Mouse (Mus musculus) neural tube, embryonic 12.5 days (tissue): ENCODE measurements around the gene Map1lc3a. TPM values are rescaled to one million over a fixed set of nuclear protein-coding genes. Genes with fewer than 3 reads are reported as not detected.

Experiments used
- ATAC-seq: fragments of 200-750 bp; cut with Nextera tagmentation; 2 replicates; pipeline ENCODE4 v1.8.0; 2017; ENCODE audit warnings: low read depth, mild to moderate bottlenecking, moderate TSS enrichment, moderate library complexity; ENCODE audit not compliant: low FRiP score
- H3K27ac ChIP-seq: fragments of 300-500 bp; sonication (generic); 2 replicates; pipeline ENCODE4 v1.5.1; 2016
- H3K27me3 ChIP-seq: fragments of 300-500 bp; sonication (generic); replicated peaks from 2 replicates; pipeline ENCODE4 v1.6.1; 2016; ENCODE audit warnings: mild to moderate bottlenecking
- H3K36me3 ChIP-seq: fragments of 300-500 bp; sonication (generic); 2 replicates; pipeline ENCODE4 v1.6.1; 2016; ENCODE audit warnings: mild to moderate bottlenecking
- H3K4me1 ChIP-seq: fragments of 300-500 bp; sonication (generic); 2 replicates; pipeline ENCODE4 v1.6.1; 2016
- H3K4me2 ChIP-seq: fragments of 300-500 bp; sonication (generic); replicated peaks from 2 replicates; pipeline ENCODE4 v1.6.1; 2016; ENCODE audit warnings: mild to moderate bottlenecking
- H3K4me3 ChIP-seq: fragments of 300-500 bp; sonication (generic); 2 replicates; pipeline ENCODE4 v1.5.1; 2016
- H3K9ac ChIP-seq: fragments of 300-500 bp; sonication (generic); 2 replicates; pipeline ENCODE4 v1.6.1; 2016; ENCODE audit warnings: mild to moderate bottlenecking
- H3K9me3 ChIP-seq: fragments of 300-500 bp; sonication (generic); 2 replicates; pipeline ENCODE4 v1.6.1; 2016; ENCODE audit warnings: mild to moderate bottlenecking
- WGBS: fragments of 180-500 bp; shearing (Covaris S2); methylation state at CpG from one replicate; pipeline ENCODE4 v1.1.7; 2016; 5-methylcytosine and 5-hydroxymethylcytosine counted together
- polyA plus RNA-seq: library from polyadenylated mRNA; unstranded; fragments of >200 nt; fragmentation: Nextera tagmentation; extraction: Ambion mirVana; gene quantifications from 2 replicates; pipeline ENCODE4 v1.2.1, GENCODE M21; 2016

The Map1lc3a gene
- polyA plus RNA-seq, 1 experiment from 2014 or later: 275 TPM

DNA sequence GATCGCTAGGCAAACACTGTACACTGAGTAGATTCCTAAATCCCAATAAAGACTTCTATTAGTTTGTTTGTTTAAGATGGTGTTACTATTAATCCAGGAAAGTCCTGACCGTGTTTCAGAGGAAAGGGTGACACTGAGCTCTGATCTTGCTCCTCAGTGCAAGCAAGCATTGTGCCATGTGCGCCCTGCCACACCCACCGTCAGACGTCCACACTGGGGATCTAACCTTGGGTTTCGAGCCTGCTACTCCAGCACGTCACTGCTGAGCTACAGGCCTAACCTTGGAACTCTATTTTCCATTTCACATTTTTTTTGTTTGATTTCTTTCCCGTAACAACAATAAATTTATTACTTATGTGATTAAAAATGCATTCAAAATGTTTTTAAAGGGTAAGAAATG lies 14.0 kb downstream of the Map1lc3a start:
- peaks cover 44% of the 10 kb centered on the region for H3K36me3 ChIP-seq
- ATAC-seq: no peak
- no peaks in the 10 kb centered on the region for H3K27me3 ChIP-seq
- H3K27ac ChIP-seq: no peak overlapping the region
- H3K9ac ChIP-seq: no peak overlapping the region
- no peaks in the 10 kb centered on the region for H3K9me3 ChIP-seq
- no peak overlapping the region for H3K4me2 ChIP-seq
- 93% methylated on average over 8 of the region's 8 CpGs for WGBS
- no peak overlapping the region for H3K4me3 ChIP-seq
- no peaks in the 10 kb centered on the region for H3K4me1 ChIP-seq

DNA sequence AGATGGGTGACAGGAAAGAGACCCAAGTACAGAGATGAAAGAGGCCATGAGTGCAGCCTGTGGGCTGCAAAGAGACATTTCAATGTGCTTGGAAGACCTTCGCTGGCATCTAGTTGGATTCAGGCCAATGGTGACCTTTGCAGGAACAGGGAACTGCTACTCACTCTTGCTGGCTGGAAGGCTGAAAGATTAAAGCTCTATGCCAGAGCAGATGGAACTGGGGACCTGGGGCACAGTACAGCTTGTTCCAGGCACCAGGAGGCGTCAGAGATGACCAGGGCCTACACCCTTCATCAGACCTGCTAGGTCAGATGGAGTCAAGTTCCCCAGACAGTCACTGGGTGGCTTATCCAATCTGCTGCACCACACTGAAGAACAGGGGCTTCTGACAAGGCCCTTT lies 17.3 kb downstream of the Map1lc3a start:
- Histone ChIP-seq H3K9ac (no peak overlapping the region), H3K36me3 (peaks cover 72% of the 10 kb centered on the region), H3K9me3 (no peaks in the 10 kb centered on the region), H3K4me1 (no peaks in the 10 kb centered on the region), H3K27ac (no peak overlapping the region), H3K4me2 (no peak overlapping the region), H3K4me3 (no peak overlapping the region), H3K27me3 (no peaks in the 10 kb centered on the region)
- no peak for ATAC-seq
- 93% methylated on average over 2 of the region's 2 CpGs for whole genome bisulfite sequencing

DNA sequence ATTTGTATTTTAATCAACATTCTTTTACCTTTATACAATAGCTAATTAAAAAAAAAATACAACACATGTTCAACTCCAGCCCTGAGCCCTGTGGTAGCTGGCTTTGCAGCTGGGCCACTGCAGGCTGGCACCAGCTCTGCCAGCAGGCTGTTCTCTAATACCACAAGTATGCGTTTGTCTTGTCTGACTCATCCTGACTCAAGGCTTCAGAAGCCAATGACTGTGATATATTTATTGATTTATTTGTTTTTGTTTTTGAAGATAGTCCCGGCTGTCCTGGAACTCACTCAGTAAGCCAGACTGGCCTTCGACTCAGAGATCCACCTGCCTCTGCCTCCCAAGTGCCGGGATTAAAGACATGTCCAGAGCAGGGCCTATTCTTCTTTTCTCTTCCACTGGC lies 17.8 kb downstream of the Map1lc3a start:
- Histone ChIP-seq H3K27me3 (no peaks in the 10 kb centered on the region), H3K9me3 (no peaks in the 10 kb centered on the region), H3K27ac (no peak overlapping the region), H3K4me1 (no peaks in the 10 kb centered on the region), H3K4me2 (no peak overlapping the region), H3K36me3 (peaks cover 74% of the 10 kb centered on the region), H3K4me3 (no peak overlapping the region), H3K9ac (no peak overlapping the region)
- WGBS: 97% methylated on average over 4 of the region's 4 CpGs
- ATAC-seq: no peak

DNA sequence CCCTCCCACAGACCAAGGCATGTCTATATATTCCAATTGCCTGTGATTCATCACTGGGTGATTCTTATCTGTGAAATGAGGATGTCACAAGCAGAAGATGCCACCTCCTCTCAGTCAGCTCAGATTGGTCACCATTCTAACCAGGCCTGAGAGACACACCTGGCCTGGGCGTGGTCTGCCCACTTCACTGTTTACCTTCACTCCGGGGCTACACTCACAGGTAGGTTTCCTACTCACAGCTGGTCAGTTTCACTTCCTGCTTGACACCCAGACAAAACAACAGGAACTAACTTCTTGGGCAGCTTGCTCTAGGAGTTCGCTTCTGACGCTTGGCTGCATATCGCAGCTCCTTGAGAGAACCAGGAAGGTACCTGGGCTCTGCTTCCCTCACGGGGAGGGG lies 19.4 kb downstream of the Map1lc3a start:
- H3K9ac ChIP-seq: no peak overlapping the region
- H3K4me1 ChIP-seq: no peaks in the 10 kb centered on the region
- no peak overlapping the region for H3K4me2 ChIP-seq
- no peak for ATAC-seq
- no peak overlapping the region for H3K4me3 ChIP-seq
- peaks cover 77% of the 10 kb centered on the region for H3K36me3 ChIP-seq
- no peak overlapping the region for H3K27ac ChIP-seq
- WGBS: 96% methylated on average over 6 of the region's 6 CpGs
- no peaks in the 10 kb centered on the region for H3K27me3 ChIP-seq
- no peaks in the 10 kb centered on the region for H3K9me3 ChIP-seq

DNA sequence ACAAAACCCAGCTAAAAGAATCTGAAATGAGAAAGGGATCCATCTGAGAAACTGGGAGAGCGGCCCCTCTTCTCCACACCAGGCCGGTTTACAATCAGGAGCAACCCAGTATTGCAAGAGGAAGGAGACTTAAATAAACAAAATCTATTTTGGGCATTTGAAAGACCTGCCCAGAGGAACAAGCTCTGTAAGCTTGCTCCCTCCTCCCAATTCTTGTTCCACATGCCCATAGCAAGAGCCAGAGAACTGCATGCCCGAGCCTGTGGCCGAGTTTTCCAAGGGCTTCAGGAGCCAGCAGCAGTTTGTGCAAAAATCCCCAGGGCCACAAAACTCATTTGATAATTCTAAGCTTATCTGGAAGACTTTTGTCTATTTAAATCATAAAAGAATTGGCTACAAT lies 23.5 kb downstream of the Map1lc3a start:
- H3K4me3 ChIP-seq: no peak overlapping the region
- no peaks in the 10 kb centered on the region for H3K27me3 ChIP-seq
- H3K27ac ChIP-seq: no peak overlapping the region
- no peak for ATAC-seq
- 90% methylated on average over 4 of the region's 4 CpGs for WGBS
- H3K4me1 ChIP-seq: no peaks in the 10 kb centered on the region
- H3K36me3 ChIP-seq: peaks cover 50% of the 10 kb centered on the region
- H3K4me2 ChIP-seq: no peak overlapping the region
- no peaks in the 10 kb centered on the region for H3K9me3 ChIP-seq
- H3K9ac ChIP-seq: no peak overlapping the region

DNA sequence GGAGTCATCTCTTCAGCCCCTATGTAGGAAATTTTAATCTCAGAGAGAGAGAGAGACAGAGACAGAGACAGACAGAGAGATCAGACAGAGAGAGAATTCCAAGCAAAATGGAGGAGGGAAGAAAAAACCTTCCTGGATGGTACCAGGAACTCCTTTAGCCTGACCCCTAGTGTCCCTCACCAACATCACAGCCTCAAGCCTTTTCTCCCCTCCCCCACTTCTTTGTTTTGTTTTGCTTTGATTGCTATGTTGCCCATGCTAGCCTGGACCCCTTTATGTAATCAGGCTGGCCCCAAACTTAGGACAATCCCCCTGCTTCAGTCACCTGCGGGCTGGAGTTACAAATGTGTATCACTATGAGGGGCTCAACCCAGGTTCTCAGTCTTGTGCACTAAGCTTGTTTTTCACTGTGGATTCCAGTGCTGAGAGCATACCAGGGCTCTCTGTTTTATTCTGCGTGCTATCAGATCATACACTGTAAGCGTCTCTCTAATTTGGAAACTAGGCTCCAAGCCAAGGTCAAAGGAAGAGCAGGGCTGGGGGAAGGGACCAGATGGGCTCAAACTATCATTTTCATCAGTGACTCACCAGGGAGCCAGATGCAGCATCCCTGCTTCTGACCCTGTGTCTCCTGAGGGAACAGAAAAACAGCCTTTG lies 33.0 kb downstream of the Map1lc3a start:
- 41% methylated on average over 3 of the region's 3 CpGs for WGBS
- Histone ChIP-seq H3K27ac (no peak overlapping the region), H3K36me3 (peaks cover 25% of the 10 kb centered on the region), H3K4me1 (no peaks in the 10 kb centered on the region; the same call in 1 of the 2 replicates), H3K4me3 (no peak overlapping the region), H3K9me3 (no peaks in the 10 kb centered on the region), H3K9ac (0 out of 2 replicates have a peak overlapping the region, but pooled peaks have one; percentile 17), H3K27me3 (no peaks in the 10 kb centered on the region), H3K4me2 (no peak overlapping the region)
- ATAC-seq: no peak

DNA sequence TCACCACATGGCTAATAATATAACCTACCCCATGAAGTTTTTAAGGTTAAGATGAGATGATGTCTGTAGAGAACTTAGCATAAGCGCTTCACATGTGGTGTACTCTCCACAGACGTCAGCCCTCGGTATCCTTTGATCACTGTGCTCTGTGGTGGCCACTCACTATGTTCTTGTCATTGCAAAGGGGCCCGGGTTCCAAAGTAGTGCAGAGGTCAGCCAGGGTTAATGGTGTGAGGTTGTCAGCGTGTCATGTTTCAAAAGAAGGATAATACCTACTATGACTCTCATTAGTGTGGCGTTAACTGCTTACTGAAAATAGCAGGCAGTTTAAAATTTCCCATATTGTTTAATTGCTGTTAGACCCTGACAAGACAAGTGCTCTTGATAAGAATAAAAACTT lies 37.6 kb downstream of the Map1lc3a start:
- Histone ChIP-seq H3K4me1 (no peaks in the 10 kb centered on the region; the same call in 1 of the 2 replicates), H3K27me3 (no peaks in the 10 kb centered on the region), H3K9ac (no peak overlapping the region), H3K4me2 (no peak overlapping the region), H3K4me3 (no peak overlapping the region), H3K9me3 (no peaks in the 10 kb centered on the region), H3K27ac (no peak overlapping the region), H3K36me3 (peaks cover 29% of the 10 kb centered on the region)
- no peak for ATAC-seq
- WGBS: 50% methylated on average over 6 of the region's 6 CpGs

DNA sequence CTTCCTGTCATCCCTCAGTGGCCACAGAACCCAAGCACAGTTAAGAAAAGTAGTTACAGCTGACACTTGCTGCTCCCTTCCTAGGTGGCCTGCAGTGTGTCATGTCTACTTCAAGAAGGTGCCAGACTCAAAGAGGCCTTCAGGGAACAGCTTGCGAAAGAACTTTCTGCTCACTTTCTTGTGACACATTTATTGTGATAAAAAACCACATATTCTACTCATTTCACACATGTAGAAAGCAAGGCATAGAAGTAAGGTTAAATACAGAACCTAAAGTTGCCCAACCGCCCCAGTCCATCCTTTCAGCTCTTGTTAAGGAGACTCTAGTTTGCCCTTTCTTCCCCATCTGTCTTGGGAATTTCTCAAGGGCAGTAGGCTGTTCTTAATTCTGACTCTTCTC lies 42.5 kb downstream of the Map1lc3a start:
- peaks cover 20% of the 10 kb centered on the region for H3K36me3 ChIP-seq
- H3K9me3 ChIP-seq: no peaks in the 10 kb centered on the region
- H3K4me3 ChIP-seq: no peak overlapping the region
- 94% methylated on average over 2 of the region's 2 CpGs for WGBS
- no peaks in the 10 kb centered on the region for H3K27me3 ChIP-seq
- no peak overlapping the region for H3K9ac ChIP-seq
- ATAC-seq: no peak
- H3K4me1 ChIP-seq: no peaks in the 10 kb centered on the region
- no peak overlapping the region for H3K27ac ChIP-seq
- H3K4me2 ChIP-seq: no peak overlapping the region

DNA sequence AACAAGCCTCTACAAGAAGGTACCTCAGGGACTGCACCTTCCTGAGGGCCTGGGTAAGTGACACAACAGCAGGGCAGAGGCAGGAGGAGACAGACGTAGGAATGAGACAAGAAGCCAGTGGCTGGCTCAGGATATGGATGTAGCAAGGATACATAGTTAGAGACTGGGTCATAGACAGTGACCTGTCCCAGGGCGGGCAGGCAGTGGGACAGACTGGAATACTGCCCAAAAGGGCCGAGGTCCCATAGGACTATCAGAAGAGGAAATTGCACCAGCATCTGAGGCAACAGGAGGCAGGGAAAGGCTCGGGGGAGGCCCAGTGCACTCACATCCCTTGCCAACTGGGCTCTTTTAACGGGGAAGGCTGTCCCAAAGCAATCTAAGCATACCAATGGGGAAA lies 44.5 kb downstream of the Map1lc3a start:
- H3K4me1 ChIP-seq: no peaks in the 10 kb centered on the region
- 86% methylated on average over 5 of the region's 5 CpGs for WGBS
- H3K27me3 ChIP-seq: no peaks in the 10 kb centered on the region
- no peak overlapping the region for H3K27ac ChIP-seq
- no peak overlapping the region for H3K4me2 ChIP-seq
- ATAC-seq: no peak
- no peak overlapping the region for H3K9ac ChIP-seq
- peaks cover 19% of the 10 kb centered on the region for H3K36me3 ChIP-seq
- no peaks in the 10 kb centered on the region for H3K9me3 ChIP-seq
- no peak overlapping the region for H3K4me3 ChIP-seq

DNA sequence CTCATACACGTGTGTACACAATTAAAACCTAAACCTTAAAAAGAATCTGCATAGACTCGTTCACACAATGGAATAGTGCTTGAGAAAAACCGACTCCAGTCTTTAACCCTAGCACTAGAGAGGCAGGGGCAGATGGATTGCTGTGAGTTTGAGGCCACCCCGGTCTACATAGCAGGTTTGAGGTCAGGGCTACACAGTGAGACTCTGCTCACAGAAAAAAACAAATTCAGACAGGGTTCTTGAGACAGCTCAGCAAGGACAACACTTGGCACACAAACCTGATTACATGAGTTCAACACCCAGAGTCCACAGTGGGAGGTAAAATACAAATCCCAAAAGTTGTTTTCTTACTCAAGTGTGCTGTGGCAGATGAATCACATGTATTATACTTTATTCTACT lies 49.9 kb downstream of the Map1lc3a start:
- Histone ChIP-seq H3K9me3 (no peaks in the 10 kb centered on the region), H3K4me2 (no peak overlapping the region), H3K9ac (no peak overlapping the region), H3K4me3 (no peak overlapping the region), H3K36me3 (peaks cover 25% of the 10 kb centered on the region), H3K4me1 (no peaks in the 10 kb centered on the region), H3K27ac (no peak overlapping the region), H3K27me3 (no peaks in the 10 kb centered on the region)
- WGBS: 93% methylated on average over 4 of the region's 4 CpGs
- ATAC-seq: no peak

Other genes starting within 250 kb of the Map1lc3a start
- gene Ahcy, start 201.8 kb upstream of the Map1lc3a start, polyA plus RNA-seq: 48.5 and 49.3 TPM in 2 replicates
- gene Itch, start 142.8 kb upstream of the Map1lc3a start, polyA plus RNA-seq: 58.1 and 58.5 TPM in 2 replicates
- gene Dynlrb1, start 39.8 kb upstream of the Map1lc3a start, polyA plus RNA-seq: 470 and 500 TPM in 2 replicates
- gene Pigu, start 81.1 kb downstream of the Map1lc3a start, polyA plus RNA-seq: 44.5 and 45.8 TPM in 2 replicates
- 128 and 144 TPM in 2 replicates for gene Trp53inp2, start 104.8 kb downstream of the Map1lc3a start, polyA plus RNA-seq
- gene Ncoa6, start 197.6 kb downstream of the Map1lc3a start, polyA plus RNA-seq: 24.5 and 27.7 TPM in 2 replicates
- gene Acss2, start 241.7 kb downstream of the Map1lc3a start, polyA plus RNA-seq: 27.9 and 31.2 TPM in 2 replicates
- gene Ggt7, start 241.9 kb downstream of the Map1lc3a start, polyA plus RNA-seq: 50.1 and 51.1 TPM in 2 replicates